Mouse (Mus musculus): Measurements from ENCODE around the gene Plekhg5. TPM values are rescaled to one million over a fixed set of nuclear protein-coding genes. Genes with fewer than 3 reads are reported as not detected.

Plekhg5 gene
- polyA plus RNA-seq, 1 experiment = 46.7 TPM

- DNase-seq = no peak
- Histone ChIP-seq H3K4me3 (replicated peaks; ENCODE audit: extremely low read depth, low read depth, low read length) (no peak overlapping the region), H3K4me1 (ENCODE audit: control insufficient read depth, insufficient read depth, low read length) (peaks cover 9% of the 10 kb centered on the region)
- TF ChIP-seq CTCF (IDR thresholded peaks at IDR 0.05; ENCODE audit: insufficient read depth, low read length) (no peak), POLR2A (IDR thresholded peaks at IDR 0.05; ENCODE audit: borderline replicate concordance, extremely low read depth, low read depth, low read length) (no peak)
- 84% methylated on average over 5 of the region's 5 CpGs for WGBS
Measured at GRCm38 (mm10) chr4:152128784-152129183, 56.5 kb downstream of the Plekhg5 start.

- 53% methylated on average over 13 of the region's 13 CpGs for whole genome bisulfite sequencing
- no peak for TF ChIP-seq POLR2A (IDR thresholded peaks at IDR 0.05; ENCODE audit: borderline replicate concordance, extremely low read depth, low read depth, low read length)
- no peak for TF ChIP-seq CTCF (IDR thresholded peaks at IDR 0.05; ENCODE audit: insufficient read depth, low read length)
- Histone ChIP-seq H3K4me1 (ENCODE audit: control insufficient read depth, insufficient read depth, low read length) (peaks cover 9% of the 10 kb centered on the region), H3K4me3 (replicated peaks; ENCODE audit: extremely low read depth, low read depth, low read length) (no peak overlapping the region)
- DNase-seq = no peak
Measured at GRCm38 (mm10) chr4:152129395-152129930, 57.2 kb downstream of the Plekhg5 start.

GRCm38 (mm10) chr4:152130771-152131653 lies 58.7 kb downstream of the Plekhg5 start:
- WGBS = under 1% methylated on average over 80 of the region's 85 CpGs
- peaks cover 6% of the 10 kb centered on the region; the same call in 1 of the 2 replicates for H3K4me1 ChIP-seq (ENCODE audit: control insufficient read depth, insufficient read depth, low read length)
- H3K4me3 ChIP-seq (replicated peaks; ENCODE audit: extremely low read depth, low read depth, low read length) = peak overlapping the region; percentile 0
- TF ChIP-seq POLR2A (IDR thresholded peaks at IDR 0.05; ENCODE audit: borderline replicate concordance, extremely low read depth, low read depth, low read length) (no peak), CTCF (IDR thresholded peaks at IDR 0.05; ENCODE audit: insufficient read depth, low read length) (0 out of 2 replicates have a peak, but pooled peaks have one; percentile 7)
- peak; percentile 55 for DNase-seq

DNA sequence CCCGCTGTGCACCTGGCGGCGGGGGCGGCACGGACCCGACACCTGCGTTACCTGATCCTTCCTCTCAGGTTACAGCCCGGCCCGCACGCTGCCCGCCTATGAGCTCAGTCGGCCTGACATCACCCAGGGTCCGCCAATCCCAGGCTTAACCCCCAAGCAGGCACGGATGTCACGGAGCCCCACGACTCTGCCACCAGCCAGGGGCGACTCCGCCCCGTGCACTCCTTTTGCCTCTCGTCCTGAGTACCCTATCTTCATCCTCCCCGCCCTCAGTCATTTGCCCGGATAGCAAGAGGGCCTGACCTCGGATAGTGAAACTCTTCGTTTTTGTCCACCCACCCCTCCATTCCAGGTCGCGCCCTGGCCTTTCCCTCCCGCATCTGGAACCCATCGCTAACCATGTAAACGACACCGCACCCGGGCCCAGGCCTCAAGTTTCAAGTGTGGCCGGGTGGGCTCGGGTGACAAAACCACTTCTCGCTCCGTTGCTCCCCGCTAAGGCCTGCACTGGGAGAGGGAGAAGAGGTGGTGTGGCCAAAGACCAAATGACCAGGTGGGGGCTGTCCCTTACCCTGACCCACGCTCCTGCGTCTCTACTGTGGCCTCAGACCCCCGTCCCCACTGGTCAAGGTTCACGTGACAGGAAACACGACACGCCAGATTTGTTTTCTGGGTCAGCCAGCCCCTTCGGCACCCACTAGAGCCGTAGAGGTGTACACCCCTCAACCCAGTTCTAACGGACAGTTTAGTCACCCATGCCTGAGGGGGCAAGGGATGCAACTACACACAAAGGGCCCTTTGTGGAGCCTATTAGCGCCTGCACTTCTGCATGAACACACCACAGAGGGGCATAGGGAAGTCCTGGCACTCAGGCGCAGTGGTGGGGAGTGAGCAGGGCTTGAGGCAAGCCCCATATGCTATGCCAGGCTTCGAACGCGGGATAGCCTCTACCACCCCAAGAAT lies 59.8 kb downstream of the Plekhg5 start:
- TF ChIP-seq POLR2A (IDR thresholded peaks at IDR 0.05; ENCODE audit: borderline replicate concordance, extremely low read depth, low read depth, low read length) = no peak
- TF ChIP-seq CTCF (IDR thresholded peaks at IDR 0.05; ENCODE audit: insufficient read depth, low read length) = no peak
- 14% methylated on average over 50 of the region's 50 CpGs for WGBS
- Histone ChIP-seq H3K4me1 (ENCODE audit: control insufficient read depth, insufficient read depth, low read length) (0 out of 2 replicates have a peak, but pooled peaks cover 3% of the 10 kb centered on the region), H3K4me3 (replicated peaks; ENCODE audit: extremely low read depth, low read depth, low read length) (no peak overlapping the region)
- no peak for DNase-seq

GRCm38 (mm10) chr4:152132772-152133169 lies 60.5 kb downstream of the Plekhg5 start:
- 0 out of 2 replicates have a peak, but pooled peaks cover 3% of the 10 kb centered on the region for H3K4me1 ChIP-seq (ENCODE audit: control insufficient read depth, insufficient read depth, low read length)
- DNase-seq = no peak
- no peak overlapping the region for H3K4me3 ChIP-seq (replicated peaks; ENCODE audit: extremely low read depth, low read depth, low read length)
- 60% methylated on average over 10 of the region's 10 CpGs for WGBS
- TF ChIP-seq POLR2A (IDR thresholded peaks at IDR 0.05; ENCODE audit: borderline replicate concordance, extremely low read depth, low read depth, low read length) (no peak), CTCF (IDR thresholded peaks at IDR 0.05; ENCODE audit: insufficient read depth, low read length) (no peak)

DNA sequence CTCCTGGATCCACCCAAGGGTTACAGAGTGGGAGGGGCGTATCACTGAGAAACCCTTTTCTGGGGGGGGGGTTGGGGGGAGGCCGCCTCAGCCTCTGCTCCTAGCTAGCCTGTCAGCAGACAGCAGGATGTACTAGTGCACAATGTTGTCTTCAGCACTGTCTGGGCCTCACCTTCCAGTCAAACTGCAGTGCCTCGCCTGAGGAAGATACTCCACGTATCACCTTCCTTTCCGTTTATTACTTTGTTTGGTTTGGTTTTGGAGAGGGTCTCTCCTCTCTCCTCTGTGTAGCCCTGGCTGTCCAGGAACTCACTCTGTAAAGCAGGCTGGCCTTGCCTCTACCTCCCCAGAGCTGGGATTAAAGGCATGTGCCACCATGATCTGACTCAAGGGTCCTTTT lies 60.9 kb downstream of the Plekhg5 start:
- DNase-seq = no peak
- TF ChIP-seq CTCF (IDR thresholded peaks at IDR 0.05; ENCODE audit: insufficient read depth, low read length) (no peak), POLR2A (IDR thresholded peaks at IDR 0.05; ENCODE audit: borderline replicate concordance, extremely low read depth, low read depth, low read length) (no peak)
- H3K4me1 ChIP-seq (ENCODE audit: control insufficient read depth, insufficient read depth, low read length) = peaks cover 3% of the 10 kb centered on the region; the same call in 1 of the 2 replicates
- no peak overlapping the region for H3K4me3 ChIP-seq (replicated peaks; ENCODE audit: extremely low read depth, low read depth, low read length)
- WGBS = 67% methylated on average over 5 of the region's 5 CpGs

GRCm38 (mm10) chr4:152134507-152134906 lies 62.2 kb downstream of the Plekhg5 start:
- DNase-seq = no peak
- Histone ChIP-seq H3K4me3 (replicated peaks; ENCODE audit: extremely low read depth, low read depth, low read length) (no peak overlapping the region), H3K4me1 (ENCODE audit: control insufficient read depth, insufficient read depth, low read length) (peaks cover 10% of the 10 kb centered on the region; the same call in 1 of the 2 replicates)
- TF ChIP-seq POLR2A (IDR thresholded peaks at IDR 0.05; ENCODE audit: borderline replicate concordance, extremely low read depth, low read depth, low read length) (no peak), CTCF (IDR thresholded peaks at IDR 0.05; ENCODE audit: insufficient read depth, low read length) (peak; percentile 81)

DNA sequence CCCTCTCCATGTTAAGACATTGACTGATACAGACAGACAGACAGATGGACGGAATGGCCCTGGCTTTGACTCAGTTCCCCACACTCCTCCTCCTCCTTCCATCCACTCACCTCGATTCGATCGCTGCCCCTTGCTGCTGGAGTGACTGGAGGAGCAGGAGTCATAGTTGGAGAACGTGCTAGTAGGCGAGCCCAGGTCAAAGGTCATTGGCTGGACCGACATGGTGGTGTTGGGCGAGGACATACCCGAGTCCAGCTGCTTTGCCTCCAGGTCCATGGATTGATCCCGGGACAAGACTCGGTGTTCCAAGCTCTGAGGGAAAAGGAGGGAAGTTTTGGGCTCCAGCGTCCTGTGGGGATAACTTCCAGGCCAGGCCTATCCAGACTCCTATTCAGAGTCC lies 63.1 kb downstream of the Plekhg5 start:
- Histone ChIP-seq H3K4me3 (replicated peaks; ENCODE audit: extremely low read depth, low read depth, low read length) (no peak overlapping the region), H3K4me1 (ENCODE audit: control insufficient read depth, insufficient read depth, low read length) (peaks cover 10% of the 10 kb centered on the region; the same call in 1 of the 2 replicates)
- WGBS = 83% methylated on average over 12 of the region's 12 CpGs
- DNase-seq = no peak
- TF ChIP-seq CTCF (IDR thresholded peaks at IDR 0.05; ENCODE audit: insufficient read depth, low read length) (no peak), POLR2A (IDR thresholded peaks at IDR 0.05; ENCODE audit: borderline replicate concordance, extremely low read depth, low read depth, low read length) (no peak)
